Mouse (Mus musculus) midbrain, embryonic 14.5 days (tissue): ENCODE measurements at regions not wholly inside any gene's neighbourhood (a gene's known extent, or its start where the extent isn't known, plus 50 kb on each side); places are given as distances from the start of the nearest gene placed in this dataset.

Experiments used
- ATAC-seq: fragments of 200-750 bp; cut with Nextera tagmentation; 2 replicates; pipeline ENCODE4 v1.8.0; 2017; ENCODE audit warnings: moderate number of reproducible peaks, moderate library complexity; ENCODE audit not compliant: low FRiP score, low TSS enrichment
- DNase-seq: peaks from one replicate; pipeline ENCODE4 v3.0.0-alpha.2; 2015
- H3K27ac ChIP-seq: fragments of 300-500 bp; sonication (generic); replicated peaks from 2 replicates; pipeline ENCODE4 v1.5.1; 2014; ENCODE audit warnings: mild to moderate bottlenecking, low read depth, low read length, moderate library complexity
- H3K27me3 ChIP-seq: fragments of 300-500 bp; sonication (generic); 2 replicates; pipeline ENCODE4 v1.6.1; 2014; ENCODE audit warnings: low read length, control low read depth, mixed read lengths; ENCODE audit not compliant: control insufficient read depth, insufficient read depth
- H3K36me3 ChIP-seq: fragments of 300-500 bp; sonication (generic); 2 replicates; pipeline ENCODE4 v1.6.1; 2014; ENCODE audit warnings: low read length, control low read depth; ENCODE audit not compliant: control insufficient read depth, insufficient read depth
- H3K4me1 ChIP-seq: fragments of 300-500 bp; sonication (generic); 2 replicates; pipeline ENCODE4 v1.6.1; 2014; ENCODE audit warnings: mild to moderate bottlenecking, antibody characterized with exemption, low read length, control low read depth; ENCODE audit not compliant: control insufficient read depth, insufficient read depth
- H3K4me2 ChIP-seq: fragments of 300-500 bp; sonication (generic); 2 replicates; pipeline ENCODE4 v1.6.1; 2014; ENCODE audit warnings: mild to moderate bottlenecking, low read length, moderate library complexity
- H3K4me3 ChIP-seq: fragments of 300-500 bp; sonication (generic); replicated peaks from 2 replicates; pipeline ENCODE4 v1.5.1; 2014; ENCODE audit warnings: low read depth, low read length
- H3K9ac ChIP-seq: fragments of 300-500 bp; sonication (generic); replicated peaks from 2 replicates; pipeline ENCODE4 v1.6.1; 2014; ENCODE audit warnings: mild to moderate bottlenecking, low read length, moderate library complexity
- H3K9me3 ChIP-seq: fragments of 300-500 bp; sonication (generic); 2 replicates; pipeline ENCODE4 v1.6.1; 2016; ENCODE audit warnings: low read length, control low read depth, mixed read lengths; ENCODE audit not compliant: control insufficient read depth
- WGBS: fragments of 180-500 bp; shearing (Covaris S2); extraction: QIAGEN DNeasy Blood & Tissue Kit; methylation state at CpG from one replicate; pipeline ENCODE4 v1.1.7; 2014; 5-methylcytosine and 5-hydroxymethylcytosine counted together

GRCm38 (mm10) chr17:87530162-87530817 lies 83.6 kb upstream of the Calm2 start:
- Histone ChIP-seq H3K4me1 (peaks cover 24% of the 10 kb centered on the region), H3K9me3 (no peaks in the 10 kb centered on the region), H3K27ac (peak overlapping the region; percentile 33), H3K4me2 (peak overlapping the region; percentile 55), H3K9ac (peak overlapping the region; percentile 3; the same call in 1 of the 2 replicates), H3K4me3 (peak overlapping the region; percentile 37), H3K27me3 (no peaks in the 10 kb centered on the region), H3K36me3 (no peaks in the 10 kb centered on the region)
- peak; percentile 88 for ATAC-seq
- 13% methylated on average over 29 of the region's 29 CpGs for WGBS
- peak; percentile 89 for DNase-seq

- DNase-seq (no peak), ATAC-seq (peak; percentile 22; the same call in 1 of the 2 replicates)
- Histone ChIP-seq H3K4me2 (peak overlapping the region; percentile 55), H3K9me3 (no peaks in the 10 kb centered on the region), H3K27ac (peak overlapping the region; percentile 33; the same call in 1 of the 2 replicates), H3K4me1 (peaks cover 24% of the 10 kb centered on the region), H3K36me3 (no peaks in the 10 kb centered on the region), H3K9ac (peak overlapping the region; percentile 3; the same call in 1 of the 2 replicates), H3K4me3 (peak overlapping the region; percentile 37), H3K27me3 (no peaks in the 10 kb centered on the region)
- 3% methylated on average over 17 of the region's 17 CpGs for WGBS
Observed at GRCm38 (mm10) chr17:87530818-87531410, 84.2 kb upstream of the Calm2 start.

GRCm38 (mm10) chr17:87531411-87532157 lies 84.8 kb upstream of the Calm2 start:
- Histone ChIP-seq H3K9ac (peak overlapping the region; percentile 16; the same call in 1 of the 2 replicates), H3K27ac (peak overlapping the region; percentile 33; the same call in 1 of the 2 replicates), H3K4me3 (peak overlapping the region; percentile 37), H3K9me3 (no peaks in the 10 kb centered on the region), H3K36me3 (no peaks in the 10 kb centered on the region), H3K4me2 (peak overlapping the region; percentile 55), H3K27me3 (no peaks in the 10 kb centered on the region), H3K4me1 (peaks cover 24% of the 10 kb centered on the region)
- 2% methylated on average over 21 of the region's 21 CpGs for WGBS
- ATAC-seq (0 out of 2 replicates have a peak, but pooled peaks have one; percentile 10), DNase-seq (peak; percentile 56)

- DNase-seq (peak; percentile 25), ATAC-seq (no peak)
- 11% methylated on average over 9 of the region's 9 CpGs for WGBS
- Histone ChIP-seq H3K9ac (0 out of 2 replicates have a peak overlapping the region, but pooled peaks have one; percentile 16), H3K27me3 (no peaks in the 10 kb centered on the region), H3K9me3 (no peaks in the 10 kb centered on the region), H3K4me3 (peak overlapping the region; percentile 37; the same call in 1 of the 2 replicates), H3K36me3 (no peaks in the 10 kb centered on the region), H3K4me2 (peak overlapping the region; percentile 55), H3K27ac (no peak overlapping the region), H3K4me1 (peaks cover 24% of the 10 kb centered on the region)
Observed at GRCm38 (mm10) chr17:87532158-87532545, 85.4 kb upstream of the Calm2 start.

- Histone ChIP-seq H3K9me3 (no peaks in the 10 kb centered on the region), H3K36me3 (no peaks in the 10 kb centered on the region), H3K9ac (no peak overlapping the region), H3K4me3 (no peak overlapping the region), H3K27ac (no peak overlapping the region), H3K4me1 (peaks cover 24% of the 10 kb centered on the region), H3K27me3 (no peaks in the 10 kb centered on the region), H3K4me2 (peak overlapping the region; percentile 55)
- ATAC-seq (no peak), DNase-seq (no peak)
- WGBS: 48% methylated on average over 6 of the region's 6 CpGs
Observed at GRCm38 (mm10) chr17:87532762-87533161, 86.0 kb upstream of the Calm2 start.

GRCm38 (mm10) chr17:87549568-87549967 lies 86.2 kb upstream of the Epcam start:
- Histone ChIP-seq H3K4me3 (no peak overlapping the region), H3K4me2 (no peak overlapping the region), H3K4me1 (no peaks in the 10 kb centered on the region), H3K27ac (no peak overlapping the region), H3K36me3 (no peaks in the 10 kb centered on the region), H3K9ac (no peak overlapping the region), H3K27me3 (no peaks in the 10 kb centered on the region), H3K9me3 (peaks cover 3% of the 10 kb centered on the region; the same call in 1 of the 2 replicates)
- WGBS: 80% methylated on average over 6 of the region's 6 CpGs
- DNase-seq (no peak), ATAC-seq (no peak)

GRCm38 (mm10) chr17:87550518-87551164 lies 85.1 kb upstream of the Epcam start:
- H3K9ac ChIP-seq: no peak overlapping the region
- 69% methylated on average over 13 of the region's 13 CpGs for WGBS
- no peaks in the 10 kb centered on the region for H3K9me3 ChIP-seq
- no peak overlapping the region for H3K4me3 ChIP-seq
- H3K4me1 ChIP-seq: no peaks in the 10 kb centered on the region
- no peaks in the 10 kb centered on the region for H3K36me3 ChIP-seq
- no peaks in the 10 kb centered on the region for H3K27me3 ChIP-seq
- no peak overlapping the region for H3K4me2 ChIP-seq
- H3K27ac ChIP-seq: no peak overlapping the region
- ATAC-seq (no peak), DNase-seq (no peak)

GRCm38 (mm10) chr17:87554561-87554960 lies 81.2 kb upstream of the Epcam start:
- no peak overlapping the region for H3K4me2 ChIP-seq
- H3K9me3 ChIP-seq: no peaks in the 10 kb centered on the region
- 36% methylated on average over 2 of the region's 2 CpGs for WGBS
- H3K4me3 ChIP-seq: no peak overlapping the region
- H3K27ac ChIP-seq: no peak overlapping the region
- ATAC-seq (no peak), DNase-seq (no peak)
- no peak overlapping the region for H3K9ac ChIP-seq
- H3K27me3 ChIP-seq: no peaks in the 10 kb centered on the region
- H3K4me1 ChIP-seq: no peaks in the 10 kb centered on the region
- no peaks in the 10 kb centered on the region for H3K36me3 ChIP-seq
